Mouse (Mus musculus) ES-Bruce4 (cell line): ENCODE measurements at regions not wholly inside any gene's neighbourhood (a gene's known extent, or its start where the extent isn't known, plus 50 kb on each side); places are given as distances from the start of the nearest gene placed in this dataset.

ENCODE experiments used
- H3K27ac ChIP-seq: 2 replicates; pipeline ENCODE4 v1.5.1; 2012; ENCODE audit warnings: low read length, inconsistent platforms; ENCODE audit not compliant: insufficient read depth
- H3K27me3 ChIP-seq: 2 replicates; pipeline ENCODE4 v1.6.1; 2012; ENCODE audit warnings: mild to moderate bottlenecking, low read length, inconsistent platforms; ENCODE audit not compliant: control insufficient read depth, poor library complexity, insufficient read depth, severe bottlenecking
- H3K36me3 ChIP-seq: 2 replicates; pipeline ENCODE4 v1.6.1; 2012; ENCODE audit warnings: inconsistent platforms, mild to moderate bottlenecking, low read length, moderate library complexity; ENCODE audit not compliant: control insufficient read depth, poor library complexity, insufficient read depth, severe bottlenecking
- H3K4me1 ChIP-seq: one replicate; pipeline ENCODE4 v1.8.1; 2011; ENCODE audit warnings: low read length; ENCODE audit not compliant: control insufficient read depth, insufficient read depth
- H3K4me3 ChIP-seq: 2 replicates; pipeline ENCODE4 v1.5.1; 2011; ENCODE audit warnings: low read depth, mild to moderate bottlenecking, low read length
- H3K9ac ChIP-seq: 2 replicates; pipeline ENCODE4 v1.6.1; 2012; ENCODE audit warnings: low read depth, mild to moderate bottlenecking, inconsistent platforms; ENCODE audit not compliant: poor library complexity, severe bottlenecking
- H3K9me3 ChIP-seq: replicated peaks from 2 replicates; pipeline ENCODE4 v1.6.1; 2012; ENCODE audit warnings: mild to moderate bottlenecking, low read length, inconsistent platforms; ENCODE audit not compliant: control insufficient read depth, poor library complexity, insufficient read depth, severe bottlenecking
- CTCF ChIP-seq: IDR thresholded peaks from one replicate; pipeline ENCODE4 v1.8.1; 2011; ENCODE audit warnings: low read depth, low read length
- EP300 ChIP-seq: IDR thresholded peaks from 2 replicates; pipeline ENCODE4 v1.6.1; 2011; ENCODE audit warnings: low read depth, low read length; ENCODE audit not compliant: insufficient read depth
- POLR2A ChIP-seq: IDR thresholded peaks from one replicate; pipeline ENCODE4 v1.8.1; 2011; ENCODE audit warnings: low read length; ENCODE audit not compliant: insufficient read depth

- Histone ChIP-seq H3K4me1 (no peaks in the 10 kb centered on the region), H3K9me3 (no peaks in the 10 kb centered on the region), H3K27ac (no peak overlapping the region)
Measured at GRCm38 (mm10) chr3:52538306-52538705, 270.2 kb downstream of the Foxo1 start.

DNA sequence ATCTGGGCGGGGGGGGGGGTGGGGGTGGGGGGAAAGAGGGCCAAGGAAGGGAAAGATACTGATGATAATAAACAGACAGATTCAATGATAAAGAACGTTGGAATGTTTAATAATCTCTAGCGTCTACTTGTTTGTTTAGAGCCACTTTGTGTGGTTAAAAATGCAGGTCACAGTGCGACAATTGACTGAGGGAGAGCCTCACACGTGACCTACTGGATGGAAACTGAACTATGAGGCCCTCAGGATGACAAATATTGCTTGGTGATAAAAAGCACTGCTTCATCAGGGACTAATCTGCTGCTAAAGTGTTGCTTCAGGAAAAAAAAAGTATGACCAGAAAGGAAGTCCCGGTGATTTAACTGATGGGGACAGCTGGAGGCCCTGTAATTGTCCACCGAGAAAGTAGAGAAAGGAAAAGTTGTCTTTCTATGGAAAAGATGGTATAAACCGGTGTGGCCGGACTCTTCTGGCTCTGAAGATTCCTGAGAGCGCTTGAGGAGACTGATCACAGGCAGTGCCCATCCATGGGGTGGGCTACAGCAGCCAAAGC, 269.3 kb downstream of the Foxo1 start:
- no peak overlapping the region for H3K27ac ChIP-seq
- no peaks in the 10 kb centered on the region for H3K4me1 ChIP-seq
- H3K27me3 ChIP-seq, result no peaks in the 10 kb centered on the region
- TF ChIP-seq EP300 (no peak), POLR2A (no peak), CTCF (no peak)
- H3K4me3 ChIP-seq, result no peak overlapping the region
- no peaks in the 10 kb centered on the region for H3K9me3 ChIP-seq
- no peaks in the 10 kb centered on the region for H3K36me3 ChIP-seq
- H3K9ac ChIP-seq, result no peak overlapping the region

More at GRCm38 (mm10) chr3:52538306-52538705, 270.2 kb downstream of the Foxo1 start:
- Histone ChIP-seq H3K27me3 (no peaks in the 10 kb centered on the region), H3K4me3 (no peak overlapping the region), H3K9ac (no peak overlapping the region), H3K36me3 (no peaks in the 10 kb centered on the region)
- TF ChIP-seq CTCF (no peak), POLR2A (no peak), EP300 (no peak)

GRCm38 (mm10) chr3:52535411-52536021, 267.4 kb downstream of the Foxo1 start:
- Histone ChIP-seq H3K27me3 (no peaks in the 10 kb centered on the region), H3K27ac (no peak overlapping the region), H3K36me3 (no peaks in the 10 kb centered on the region), H3K4me3 (no peak overlapping the region), H3K9ac (no peak overlapping the region), H3K9me3 (no peaks in the 10 kb centered on the region), H3K4me1 (no peaks in the 10 kb centered on the region)
- TF ChIP-seq POLR2A (no peak), CTCF (no peak), EP300 (no peak)

GRCm38 (mm10) chr3:52534118-52534517, 266.0 kb downstream of the Foxo1 start:
- no peaks in the 10 kb centered on the region for H3K36me3 ChIP-seq
- H3K27me3 ChIP-seq, result no peaks in the 10 kb centered on the region
- H3K4me3 ChIP-seq, result no peak overlapping the region
- no peak overlapping the region for H3K27ac ChIP-seq
- H3K4me1 ChIP-seq, result no peaks in the 10 kb centered on the region
- H3K9ac ChIP-seq, result no peak overlapping the region
- TF ChIP-seq CTCF, result no peak
- no peak for TF ChIP-seq POLR2A
- no peak for TF ChIP-seq EP300
- H3K9me3 ChIP-seq, result no peaks in the 10 kb centered on the region

DNA sequence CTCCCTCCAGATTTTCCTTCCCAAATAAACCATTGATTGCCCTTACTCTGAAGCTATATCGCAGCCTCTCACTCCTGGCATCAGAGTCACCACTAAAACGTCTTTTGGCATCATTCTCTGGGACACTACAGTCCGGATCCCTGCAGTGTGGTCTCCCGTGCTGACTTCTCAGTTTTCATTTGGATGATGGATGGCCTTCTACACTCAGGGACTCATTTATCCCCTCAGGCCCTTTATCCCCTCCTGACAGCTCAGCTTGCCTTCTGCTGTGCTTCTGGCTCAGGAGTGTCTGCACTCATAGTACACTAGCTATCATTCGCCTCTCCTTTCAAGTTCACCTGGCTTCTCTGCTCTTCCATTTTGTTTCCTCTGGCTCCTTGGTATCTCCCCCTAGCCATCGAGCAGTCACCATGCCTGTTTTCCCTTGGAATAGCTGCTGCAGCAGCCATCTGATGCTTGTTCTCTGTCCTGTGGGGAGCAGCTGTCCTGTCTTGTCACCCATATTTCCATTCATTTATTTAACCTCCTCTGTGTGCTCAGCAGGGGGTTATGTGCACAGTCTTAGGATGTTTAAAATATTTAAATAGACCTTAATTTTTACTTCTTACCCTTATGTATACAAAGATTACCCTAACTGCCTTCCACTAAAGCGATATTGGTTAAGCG, 263.7 kb downstream of the Foxo1 start:
- no peaks in the 10 kb centered on the region for H3K36me3 ChIP-seq
- no peak overlapping the region for H3K9ac ChIP-seq
- no peaks in the 10 kb centered on the region for H3K4me1 ChIP-seq
- no peaks in the 10 kb centered on the region for H3K27me3 ChIP-seq
- no peak overlapping the region for H3K27ac ChIP-seq
- H3K9me3 ChIP-seq, result no peaks in the 10 kb centered on the region
- no peak for TF ChIP-seq EP300
- no peak for TF ChIP-seq POLR2A
- no peak for TF ChIP-seq CTCF
- H3K4me3 ChIP-seq, result no peak overlapping the region

DNA sequence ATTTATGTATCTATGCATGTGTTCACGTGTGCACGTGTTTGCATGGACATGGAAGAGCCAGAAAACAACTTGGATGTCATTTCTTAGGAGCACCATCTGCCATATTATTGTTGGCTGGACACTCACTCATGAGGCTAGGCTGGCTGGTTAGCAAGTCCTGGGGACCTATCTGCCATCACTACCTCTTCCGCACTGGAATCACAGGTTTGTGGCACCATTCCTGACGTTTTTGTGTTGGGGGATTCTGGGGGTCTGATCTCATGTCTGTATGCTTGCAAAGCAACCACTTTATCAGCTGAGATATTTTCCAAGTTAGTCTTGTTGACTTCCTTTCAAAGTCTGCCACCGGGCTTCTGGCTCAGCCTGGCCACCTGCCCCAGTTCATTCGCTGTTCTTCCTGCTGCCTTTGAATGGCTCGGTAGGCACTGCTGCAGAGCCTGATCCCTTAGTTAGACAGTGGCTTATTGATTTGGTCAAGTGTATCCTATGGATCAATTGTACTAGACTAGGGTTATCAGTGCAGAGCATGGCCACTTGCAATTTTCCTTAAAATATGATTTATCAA, 262.4 kb downstream of the Foxo1 start:
- Histone ChIP-seq H3K27ac (no peak overlapping the region), H3K4me3 (no peak overlapping the region), H3K36me3 (no peaks in the 10 kb centered on the region), H3K9ac (no peak overlapping the region), H3K9me3 (no peaks in the 10 kb centered on the region), H3K4me1 (no peaks in the 10 kb centered on the region), H3K27me3 (no peaks in the 10 kb centered on the region)
- TF ChIP-seq EP300, result no peak
- no peak for TF ChIP-seq CTCF
- TF ChIP-seq POLR2A, result no peak
